Mouse (Mus musculus): ENCODE measurements around the gene Tent2. TPM values are rescaled to one million over a fixed set of nuclear protein-coding genes. Genes with fewer than 3 reads are reported as not detected.
"Not testable (repeated sequence)": the region's sequence is repeated elsewhere in the genome, so short reads cannot be mapped to it uniquely, and the experiment has no call there.

Gene Tent2
- 10 to 100 TPM; 11.3 to 12.6 TPM for total RNA-seq (2021)
- long read RNA-seq, experiment 1, transcript Tent2-201 (15 exons, 2,990 nt) = major isoform, 5 of 15 reads
- long read RNA-seq, experiment 1, partial matches to known transcripts = 0 of 15 reads
- long read RNA-seq, experiment 1, other reads (novel, unspliced or antisense) = 7 of 15 reads
- long read RNA-seq, experiment 2, transcript Tent2-201 (15 exons, 2,990 nt) = major isoform, 6 of 12 reads
- long read RNA-seq, experiment 2, partial matches to known transcripts = 1 of 12 reads
- long read RNA-seq, experiment 2, other reads (novel, unspliced or antisense) = 3 of 12 reads

- DNase-seq (ENCODE audit: low spot score) = peak; percentile 96
These were observed at the start of gene Tent2 for GRCm38 (mm10) chr13:93191831-93192645. TSS of gene Tent2 (minus strand) at chr13:93192385.

- no peak for DNase-seq (ENCODE audit: low spot score)
These were observed 49.0 kb upstream of the Tent2 start for GRCm38 (mm10) chr13:93241180-93241579.

GRCm38 (mm10) chr13:93239561-93239960, 47.4 kb upstream of the Tent2 start:
- DNase-seq (ENCODE audit: low spot score) = no peak

- DNase-seq (ENCODE audit: low spot score) = no peak
These were observed 46.9 kb upstream of the Tent2 start for GRCm38 (mm10) chr13:93239134-93239533.

GRCm38 (mm10) chr13:93237677-93238398, 45.7 kb upstream of the Tent2 start:
- peak; percentile 24 for DNase-seq (ENCODE audit: low spot score)

GRCm38 (mm10) chr13:93234267-93235039, 42.3 kb upstream of the Tent2 start:
- DNase-seq (ENCODE audit: low spot score) = no peak

GRCm38 (mm10) chr13:93232335-93232734, 40.1 kb upstream of the Tent2 start:
- no peak for DNase-seq (ENCODE audit: low spot score)

GRCm38 (mm10) chr13:93231016-93231415, 38.8 kb upstream of the Tent2 start:
- peak; percentile 46 for DNase-seq (ENCODE audit: low spot score)

GRCm38 (mm10) chr13:93211741-93212140, 19.6 kb upstream of the Tent2 start:
- DNase-seq (ENCODE audit: low spot score) = no peak

- DNase-seq (ENCODE audit: low spot score) = no peak
These were observed 451 bp upstream of the Tent2 start for GRCm38 (mm10) chr13:93192646-93193026.

GRCm38 (mm10) chr13:93189416-93189815, 2.8 kb downstream of the Tent2 start:
- DNase-seq (ENCODE audit: low spot score) = no peak

GRCm38 (mm10) chr13:93188738-93189137, 3.4 kb downstream of the Tent2 start:
- DNase-seq (ENCODE audit: low spot score) = no peak

GRCm38 (mm10) chr13:93187792-93188191, 4.4 kb downstream of the Tent2 start:
- DNase-seq (ENCODE audit: low spot score) = not testable (repeated sequence)

- DNase-seq (ENCODE audit: low spot score) = no peak
These were observed 11.8 kb downstream of the Tent2 start for GRCm38 (mm10) chr13:93180351-93180750.

- no peak for DNase-seq (ENCODE audit: low spot score)
These were observed 12.7 kb downstream of the Tent2 start for GRCm38 (mm10) chr13:93179522-93179921.

GRCm38 (mm10) chr13:93177571-93177970, 14.6 kb downstream of the Tent2 start:
- DNase-seq (ENCODE audit: low spot score) = no peak

- DNase-seq (ENCODE audit: low spot score) = no peak
These were observed 28.9 kb downstream of the Tent2 start for GRCm38 (mm10) chr13:93163303-93163702.

GRCm38 (mm10) chr13:93162456-93162855, 29.7 kb downstream of the Tent2 start:
- no peak for DNase-seq (ENCODE audit: low spot score)

GRCm38 (mm10) chr13:93158261-93158660, 33.9 kb downstream of the Tent2 start:
- no peak for DNase-seq (ENCODE audit: low spot score)

- DNase-seq (ENCODE audit: low spot score) = no peak
These were observed 38.9 kb downstream of the Tent2 start for GRCm38 (mm10) chr13:93153280-93153679.
